Mouse (Mus musculus): ENCODE results near the gene Piwil1. TPM values are rescaled to one million over a fixed set of nuclear protein-coding genes. Genes with fewer than 3 reads are reported as not detected.
A peak's percentile ranks its signal among the peaks of the same experiment; 100 is the strongest.

Piwil1 gene
- total RNA-seq (2021), result not detected
- long read RNA-seq, experiment 1, result 0 reads
- long read RNA-seq, experiment 2, result 0 reads

DNA sequence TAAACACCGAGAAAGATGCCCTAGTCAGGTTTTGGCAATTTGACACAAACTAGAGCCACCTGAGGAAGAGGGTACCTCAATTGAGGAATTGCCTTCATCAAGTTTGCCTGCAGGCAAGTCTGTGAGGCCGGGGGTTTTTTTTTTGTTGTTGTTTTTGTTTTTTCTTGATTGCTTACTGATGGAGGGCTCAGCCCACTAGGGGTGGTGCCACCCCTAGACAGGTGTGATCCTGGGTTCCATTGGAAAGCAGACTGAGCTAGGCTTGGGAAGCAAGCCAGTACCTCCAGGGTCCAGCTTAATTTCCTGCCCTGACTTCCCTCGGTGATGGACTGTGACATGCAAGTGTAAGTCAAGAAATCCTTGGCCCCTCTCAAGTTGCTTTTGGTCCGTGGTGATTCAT lies at the start of gene Piwil1:
Piwil1 (plus strand) TSS at position 301 of the 400 bp plus-strand sequence.
- no peak for DNase-seq (ENCODE audit: extremely low spot score in 1 of 2, low spot score in 2 of 2)
- intact Hi-C loops (cut with DNase I), result no loop called here
- TF ChIP-seq CTCF (IDR thresholded peaks at IDR 0.05), result no peak
- Histone ChIP-seq H3K4me3 (no peak within 1 kb of the TSS), H3K27ac (no peak within 1 kb of the TSS)

DNA sequence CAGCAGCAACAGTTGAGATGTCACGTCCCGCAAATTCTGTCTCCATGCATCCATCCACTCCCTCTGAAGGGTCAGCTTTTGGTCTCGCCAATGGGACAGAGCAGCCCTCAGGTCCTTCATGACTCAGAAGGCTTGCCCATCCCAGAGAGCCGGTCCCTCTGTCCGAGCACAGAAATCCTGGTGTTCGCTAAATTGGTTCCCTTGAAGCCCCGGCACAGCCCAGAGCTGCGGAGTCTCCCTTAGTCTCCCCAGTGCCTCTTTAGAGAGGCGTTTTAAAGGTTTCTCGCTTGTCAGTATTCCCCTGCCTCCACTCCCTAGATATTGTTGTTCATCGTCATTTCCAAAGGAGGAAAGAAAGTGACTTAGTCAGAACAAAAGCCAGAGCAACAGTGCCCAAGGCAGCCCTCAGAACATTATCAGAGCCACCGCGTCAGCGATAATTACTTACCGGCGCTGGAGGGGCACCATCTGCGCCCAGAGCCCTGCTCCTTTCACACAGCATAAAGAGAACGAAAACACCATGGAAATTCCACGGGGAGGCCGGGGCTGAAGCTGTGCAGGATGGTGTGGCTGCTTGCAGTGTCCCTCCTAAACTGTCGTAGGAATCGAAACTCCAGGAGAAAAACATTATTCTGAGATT lies 45.7 kb upstream of the Piwil1 start:
- intact Hi-C loops (cut with DNase I), result no loop called here
- no peak for TF ChIP-seq CTCF (IDR thresholded peaks at IDR 0.05)
- Histone ChIP-seq H3K27ac (no peak overlapping the region), H3K4me3 (no peak overlapping the region)
- DNase-seq (ENCODE audit: extremely low spot score in 1 of 2, low spot score in 2 of 2), result no peak

DNA sequence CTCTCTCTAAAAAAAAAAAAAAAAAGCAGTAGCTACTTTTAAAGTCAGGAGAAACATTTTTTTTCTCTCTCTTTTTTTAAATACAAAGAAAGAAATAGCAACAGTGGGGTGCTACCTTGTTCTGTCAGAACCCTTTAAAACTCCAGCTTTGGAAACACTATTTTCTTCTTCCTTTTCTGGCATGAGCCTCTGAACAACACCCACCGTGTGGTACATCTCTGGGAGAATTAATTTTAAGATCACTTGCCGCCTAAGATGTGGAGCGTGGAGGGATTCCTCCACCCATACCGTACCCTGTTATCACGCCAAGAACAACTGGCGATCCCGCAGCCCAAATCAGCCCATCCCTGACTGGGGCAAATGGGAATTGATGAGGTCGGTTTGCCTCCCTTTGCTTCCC lies 42.2 kb upstream of the Piwil1 start:
- peak in 1 of 2 experiments; percentile 36 for DNase-seq (ENCODE audit: extremely low spot score in 1 of 2, low spot score in 2 of 2)
- H3K4me3 ChIP-seq, result no peak overlapping the region
- H3K27ac ChIP-seq, result no peak overlapping the region
- intact Hi-C loops (cut with DNase I), result loop anchor here (2.0 kb wide), 1 partner anchor 61 kb away; no protein-coding TSS in a partner anchor
- no peak for TF ChIP-seq CTCF (IDR thresholded peaks at IDR 0.05)

DNA sequence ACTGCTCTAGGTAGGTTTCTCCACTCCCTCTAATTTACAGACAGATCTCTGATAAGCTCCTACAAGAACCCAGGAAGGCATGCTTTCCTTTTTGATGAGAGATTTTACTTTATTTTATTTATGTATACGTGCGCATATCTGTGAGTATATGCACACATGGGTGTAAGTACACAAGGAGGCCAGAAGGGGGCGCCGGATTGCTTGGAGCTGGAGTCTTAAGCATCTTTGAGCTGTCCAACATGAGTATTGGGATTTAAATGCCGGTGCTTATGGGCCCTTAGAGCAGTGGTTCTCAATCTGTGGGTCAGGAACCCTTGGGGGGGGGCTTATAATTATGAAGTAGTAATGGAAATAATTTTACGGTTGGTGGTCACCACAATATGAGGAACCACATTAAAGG lies 39.4 kb upstream of the Piwil1 start:
- intact Hi-C loops (cut with DNase I), result no loop called here
- Histone ChIP-seq H3K4me3 (no peak overlapping the region), H3K27ac (no peak overlapping the region)
- DNase-seq (ENCODE audit: extremely low spot score in 1 of 2, low spot score in 2 of 2), result no peak
- peak; percentile 6 for TF ChIP-seq CTCF (IDR thresholded peaks at IDR 0.05)

DNA sequence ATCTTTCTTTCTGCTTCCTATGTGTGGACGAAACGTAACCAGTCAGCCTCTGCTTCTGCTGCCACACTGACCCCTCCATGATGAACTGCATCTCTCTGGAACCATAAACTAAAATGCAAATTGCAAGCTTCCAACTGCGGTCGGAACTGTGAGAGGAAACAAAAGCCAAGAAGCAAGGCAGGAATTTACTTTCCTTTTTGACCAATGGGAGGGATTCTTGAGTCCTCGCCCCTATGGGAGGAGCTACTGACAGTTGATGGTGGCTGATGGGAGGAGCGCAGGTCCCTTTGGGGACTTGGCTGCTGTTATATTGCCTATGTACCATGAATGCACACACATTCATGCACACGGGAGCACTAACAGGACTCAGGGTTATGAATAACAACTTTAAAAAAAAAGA lies 38.3 kb upstream of the Piwil1 start:
- TF ChIP-seq CTCF (IDR thresholded peaks at IDR 0.05), result no peak
- Histone ChIP-seq H3K27ac (no peak overlapping the region), H3K4me3 (no peak overlapping the region)
- no peak for DNase-seq (ENCODE audit: extremely low spot score in 1 of 2, low spot score in 2 of 2)
- intact Hi-C loops (cut with DNase I), result loop anchor here (2.0 kb wide), 1 partner anchor 141 kb away; no protein-coding TSS in a partner anchor

DNA sequence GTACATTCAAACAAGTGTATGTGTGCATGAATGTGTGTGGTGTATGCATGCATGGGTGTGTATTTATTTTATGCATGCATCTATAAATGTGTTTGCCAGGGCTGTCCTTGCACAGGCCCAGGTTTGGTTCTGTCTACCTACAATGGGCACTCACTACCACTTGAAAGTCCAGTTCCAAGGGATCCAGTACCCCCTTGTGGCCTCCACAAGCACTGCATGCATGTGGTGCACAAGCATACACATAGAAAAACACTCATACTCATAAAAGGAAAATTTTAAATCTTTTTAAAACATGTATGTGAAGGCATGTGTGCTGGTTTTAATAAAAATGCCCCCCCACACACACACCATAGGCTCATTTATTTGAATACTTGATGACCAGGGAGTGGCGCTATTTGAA lies 37.3 kb upstream of the Piwil1 start:
- Histone ChIP-seq H3K27ac (no peak overlapping the region), H3K4me3 (no peak overlapping the region)
- intact Hi-C loops (cut with DNase I), result loop anchor here (2.0 kb wide), 1 partner anchor 142 kb away; no protein-coding TSS in a partner anchor
- TF ChIP-seq CTCF (IDR thresholded peaks at IDR 0.05), result peak; percentile 49
- DNase-seq (ENCODE audit: extremely low spot score in 1 of 2, low spot score in 2 of 2), result no peak

DNA sequence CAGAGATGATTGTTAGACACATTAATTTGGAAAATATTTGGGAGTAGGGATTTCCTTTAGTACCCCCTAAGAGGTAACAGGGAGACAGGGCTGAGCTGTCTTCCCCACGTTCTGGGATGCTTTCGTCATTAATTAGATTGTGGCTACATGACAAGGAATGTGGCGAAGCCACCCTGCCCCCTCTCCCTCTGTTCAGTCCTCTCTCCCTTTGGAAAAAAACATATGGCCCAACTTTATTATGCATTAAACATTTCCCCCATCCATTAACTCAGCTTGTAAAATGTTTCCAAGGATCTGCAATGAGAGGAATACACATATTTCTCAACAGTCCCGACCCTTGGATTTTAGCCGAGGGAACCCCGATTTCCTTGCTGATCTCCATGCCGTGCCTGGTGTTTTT lies 35.0 kb upstream of the Piwil1 start:
- no peak for TF ChIP-seq CTCF (IDR thresholded peaks at IDR 0.05)
- no peak for DNase-seq (ENCODE audit: extremely low spot score in 1 of 2, low spot score in 2 of 2)
- intact Hi-C loops (cut with DNase I), result no loop called here
- H3K27ac ChIP-seq, result no peak overlapping the region
- H3K4me3 ChIP-seq, result no peak overlapping the region

DNA sequence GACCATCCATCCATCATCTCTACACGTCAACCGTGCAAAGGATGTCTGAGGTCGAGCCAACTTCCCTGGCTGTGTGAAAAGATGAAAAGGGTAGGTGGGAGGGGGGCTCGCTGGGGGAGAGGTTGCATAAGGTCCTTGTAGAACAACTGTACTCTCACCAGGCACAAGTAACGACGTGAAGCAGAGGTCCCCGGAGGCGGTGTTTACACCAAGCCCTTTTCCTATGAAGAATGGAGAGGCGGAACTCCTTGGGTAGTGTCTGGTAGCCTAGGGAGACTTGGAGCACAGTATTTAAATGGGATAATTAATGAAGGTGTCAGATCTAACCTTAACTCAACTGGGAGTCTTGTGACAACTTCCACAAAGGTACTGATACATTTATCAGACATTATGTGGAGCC lies 28.2 kb upstream of the Piwil1 start:
- no peak for DNase-seq (ENCODE audit: extremely low spot score in 1 of 2, low spot score in 2 of 2)
- no peak for TF ChIP-seq CTCF (IDR thresholded peaks at IDR 0.05)
- intact Hi-C loops (cut with DNase I), result no loop called here
- Histone ChIP-seq H3K27ac (no peak overlapping the region), H3K4me3 (no peak overlapping the region)

DNA sequence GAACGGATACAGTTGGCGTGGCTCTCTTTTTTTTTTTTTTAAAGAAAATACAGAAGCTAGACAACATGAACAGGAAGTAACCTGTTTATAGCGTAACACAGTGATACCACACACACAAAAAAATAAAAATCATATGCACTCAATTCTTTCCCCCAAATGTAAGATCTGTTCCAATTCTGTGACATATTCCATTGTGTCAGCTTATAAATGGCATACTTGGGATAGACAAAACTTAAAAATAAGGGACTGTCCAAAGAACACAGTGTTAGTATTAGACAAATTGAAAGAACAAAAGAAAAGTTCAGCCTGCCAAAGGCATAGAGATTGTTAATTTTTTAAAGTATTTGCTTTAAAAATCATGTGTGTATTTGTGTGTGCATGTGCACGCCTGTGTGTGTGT lies 25.0 kb upstream of the Piwil1 start:
- H3K4me3 ChIP-seq, result no peak overlapping the region
- TF ChIP-seq CTCF (IDR thresholded peaks at IDR 0.05), result no peak
- no peak for DNase-seq (ENCODE audit: extremely low spot score in 1 of 2, low spot score in 2 of 2)
- no peak overlapping the region for H3K27ac ChIP-seq
- intact Hi-C loops (cut with DNase I), result no loop called here

DNA sequence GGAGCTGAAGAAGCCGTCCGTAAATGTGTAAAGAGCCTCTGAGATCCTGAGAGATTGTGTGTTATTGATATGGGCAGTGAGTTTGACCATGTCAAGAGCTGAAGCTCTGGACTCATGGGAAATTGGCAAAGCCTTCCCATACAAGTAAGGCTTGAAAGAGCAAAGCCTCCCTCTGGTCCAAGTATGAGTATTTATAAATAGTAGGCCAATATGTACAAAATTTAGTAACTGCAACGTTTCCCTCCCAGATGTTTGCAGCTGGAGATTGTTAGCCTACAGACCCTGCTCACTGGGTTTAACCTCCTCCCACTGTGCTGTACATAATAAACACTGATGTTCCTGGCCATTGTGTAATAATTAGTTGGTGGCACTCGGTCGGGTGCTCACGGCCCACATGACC lies 24.5 kb upstream of the Piwil1 start:
- no peak for TF ChIP-seq CTCF (IDR thresholded peaks at IDR 0.05)
- intact Hi-C loops (cut with DNase I), result no loop called here
- no peak for DNase-seq (ENCODE audit: extremely low spot score in 1 of 2, low spot score in 2 of 2)
- Histone ChIP-seq H3K27ac (no peak overlapping the region), H3K4me3 (no peak overlapping the region)

DNA sequence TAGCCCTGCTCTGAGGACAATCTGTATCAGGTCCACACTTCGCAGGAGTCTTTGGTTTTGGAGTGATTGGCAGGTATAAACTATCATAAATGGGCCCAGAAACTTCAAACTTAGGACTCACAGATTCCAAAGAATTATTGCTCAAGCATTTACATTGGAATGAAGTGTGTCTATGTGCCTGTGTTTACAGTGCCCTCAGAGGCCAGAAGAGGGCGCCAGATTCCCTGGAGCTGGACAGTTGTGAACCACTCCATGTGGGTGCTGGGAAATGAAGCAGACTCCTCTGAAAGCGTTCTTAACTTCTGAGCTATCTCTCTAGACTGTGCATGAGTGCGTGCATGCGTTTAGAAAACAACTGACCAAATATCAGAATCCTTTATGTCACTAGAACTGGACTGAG lies 20.9 kb upstream of the Piwil1 start:
- no peak overlapping the region for H3K4me3 ChIP-seq
- TF ChIP-seq CTCF (IDR thresholded peaks at IDR 0.05), result peak; percentile 39
- H3K27ac ChIP-seq, result no peak overlapping the region
- no peak for DNase-seq (ENCODE audit: extremely low spot score in 1 of 2, low spot score in 2 of 2)
- intact Hi-C loops (cut with DNase I), result no loop called here

DNA sequence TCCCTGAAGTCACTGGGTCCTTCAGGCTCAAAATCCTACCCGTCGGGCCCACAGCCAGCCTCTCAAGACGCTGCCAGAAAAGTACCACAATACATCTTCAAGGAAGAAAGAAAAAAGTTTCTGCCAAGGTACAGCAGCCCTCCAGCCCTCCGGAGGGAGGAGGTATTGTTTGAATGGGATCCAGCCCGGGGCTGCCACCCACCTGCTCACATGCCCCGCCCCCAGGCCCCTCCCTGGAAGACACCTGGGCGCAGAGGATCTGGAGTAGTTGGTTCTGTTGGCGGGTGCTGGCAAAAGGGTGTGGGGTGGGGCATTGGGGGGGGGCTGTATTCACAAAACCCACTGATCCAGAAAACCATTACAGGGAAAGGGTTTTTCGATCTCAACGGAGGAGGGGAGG lies 18.1 kb upstream of the Piwil1 start:
- DNase-seq (ENCODE audit: extremely low spot score in 1 of 2, low spot score in 2 of 2), result no peak
- no peak overlapping the region for H3K27ac ChIP-seq
- TF ChIP-seq CTCF (IDR thresholded peaks at IDR 0.05), result no peak
- H3K4me3 ChIP-seq, result no peak overlapping the region
- intact Hi-C loops (cut with DNase I), result no loop called here

DNA sequence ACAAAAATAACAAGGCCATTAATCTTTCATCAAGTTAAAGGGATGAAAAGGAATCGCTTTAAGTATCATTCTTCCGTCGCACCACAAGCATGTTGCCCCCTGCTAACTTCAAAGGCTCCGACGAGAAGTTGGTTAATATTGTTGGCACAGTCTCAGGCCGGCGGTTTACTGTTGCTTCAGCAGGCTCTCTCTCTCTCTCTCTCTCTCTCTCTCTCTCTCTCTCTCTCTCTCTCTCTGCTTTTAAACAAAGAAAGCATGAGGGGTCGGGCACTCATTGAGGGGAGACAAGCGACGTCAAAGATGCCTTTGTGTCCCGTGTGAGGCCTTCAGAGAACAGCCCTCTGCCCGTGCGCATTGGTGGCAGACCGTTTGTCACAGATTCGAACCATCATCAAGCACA lies 17.7 kb upstream of the Piwil1 start:
- TF ChIP-seq CTCF (IDR thresholded peaks at IDR 0.05), result no peak
- DNase-seq (ENCODE audit: extremely low spot score in 1 of 2, low spot score in 2 of 2), result no peak
- intact Hi-C loops (cut with DNase I), result no loop called here

More for the DNA sequence above, 17.7 kb upstream of the Piwil1 start:
- H3K4me3 ChIP-seq, result no peak overlapping the region
- H3K27ac ChIP-seq, result no peak overlapping the region
